Mouse (Mus musculus) limb, embryonic 15.5 days (tissue): ENCODE measurements around the gene Ccdc116. TPM values are rescaled to one million over a fixed set of nuclear protein-coding genes. Genes with fewer than 3 reads are reported as not detected.
"Not testable (repeated sequence)": the region's sequence is repeated elsewhere in the genome, so short reads cannot be mapped to it uniquely, and the experiment has no call there.

Experiments
- ATAC-seq: fragments of 200-750 bp; cut with Nextera tagmentation; 2 replicates; pipeline ENCODE4 v1.8.0; 2017; ENCODE audit warnings: low read depth, moderate TSS enrichment; ENCODE audit not compliant: insufficient number of reproducible peaks, low FRiP score, low TSS enrichment
- H3K27ac ChIP-seq: fragments of 300-500 bp; sonication (generic); 2 replicates; pipeline ENCODE4 v1.5.1; 2015; ENCODE audit warnings: moderate library complexity, mild to moderate bottlenecking, inconsistent platforms
- H3K27me3 ChIP-seq: fragments of 300-500 bp; sonication (generic); 2 replicates; pipeline ENCODE4 v1.6.1; 2015; ENCODE audit warnings: inconsistent platforms
- H3K36me3 ChIP-seq: fragments of 300-500 bp; sonication (generic); 2 replicates; pipeline ENCODE4 v1.6.1; 2015; ENCODE audit warnings: inconsistent platforms
- H3K4me1 ChIP-seq: fragments of 300-500 bp; sonication (generic); 2 replicates; pipeline ENCODE4 v1.6.1; 2015; ENCODE audit warnings: inconsistent platforms
- H3K4me2 ChIP-seq: fragments of 300-500 bp; sonication (generic); 2 replicates; pipeline ENCODE4 v1.6.1; 2015; ENCODE audit warnings: mild to moderate bottlenecking, inconsistent platforms
- H3K4me3 ChIP-seq: fragments of 300-500 bp; sonication (generic); 2 replicates; pipeline ENCODE4 v1.5.1; 2015; ENCODE audit warnings: mild to moderate bottlenecking, inconsistent platforms
- H3K9ac ChIP-seq: fragments of 300-500 bp; sonication (generic); 2 replicates; pipeline ENCODE4 v1.6.1; 2015; ENCODE audit warnings: inconsistent platforms
- H3K9me3 ChIP-seq: fragments of 300-500 bp; sonication (generic); 2 replicates; pipeline ENCODE4 v1.6.1; 2016; ENCODE audit warnings: inconsistent platforms
- WGBS: fragments of 180-500 bp; shearing (Covaris S2); methylation state at CpG from one replicate; pipeline ENCODE4 v1.1.7; 2015; 5-methylcytosine and 5-hydroxymethylcytosine counted together
- polyA plus RNA-seq: library from polyadenylated mRNA; unstranded; fragments of >200 nt; fragmentation: Nextera tagmentation; extraction: Ambion mirVana; gene quantifications from 2 replicates; pipeline ENCODE4 v1.2.1, GENCODE M21; 2015

Gene Ccdc116
- polyA plus RNA-seq, result 0.63 and 0.93 TPM in 2 replicates

DNA sequence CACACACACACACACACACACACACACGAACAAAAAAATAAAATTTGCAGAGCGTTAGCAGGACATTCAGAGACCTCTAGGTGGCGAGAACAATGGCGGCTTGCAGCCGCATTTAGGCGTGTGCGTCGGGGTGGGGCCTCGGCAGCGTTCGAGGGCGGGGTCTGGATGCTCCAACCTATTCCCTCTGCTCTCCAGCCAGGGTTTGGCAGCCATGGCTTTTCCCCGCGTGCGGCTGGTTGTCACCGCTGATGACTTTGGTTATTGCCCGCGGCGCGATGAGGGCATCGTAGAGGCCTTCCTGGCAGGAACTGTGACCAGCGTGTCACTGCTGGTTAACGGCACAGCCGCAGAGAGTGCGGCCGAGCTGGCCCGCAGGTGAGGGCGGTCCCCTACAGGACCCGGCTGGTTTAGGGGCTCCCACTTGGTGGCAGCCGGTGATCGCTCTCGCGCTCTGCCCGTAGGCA is at the start of gene Ccdc116:
TSS of gene Ccdc116 (minus strand) at position 458 of the 464 bp plus-strand sequence.
- Histone ChIP-seq H3K4me3 (peak within 1 kb of the TSS; percentile 60), H3K27me3 (peaks cover 9% of the 10 kb centered on the region), H3K4me2 (peak within 1 kb of the TSS; percentile 99), H3K36me3 (peaks cover 11% of the 10 kb centered on the region), H3K9me3 (no peaks in the 10 kb centered on the region), H3K4me1 (peaks cover 16% of the 10 kb centered on the region), H3K9ac (peak within 1 kb of the TSS; percentile 35; the same call in 1 of the 2 replicates), H3K27ac (no peak within 1 kb of the TSS)
- peak; percentile 80 for ATAC-seq
- under 1% methylated on average over 34 of the region's 34 CpGs for WGBS

DNA sequence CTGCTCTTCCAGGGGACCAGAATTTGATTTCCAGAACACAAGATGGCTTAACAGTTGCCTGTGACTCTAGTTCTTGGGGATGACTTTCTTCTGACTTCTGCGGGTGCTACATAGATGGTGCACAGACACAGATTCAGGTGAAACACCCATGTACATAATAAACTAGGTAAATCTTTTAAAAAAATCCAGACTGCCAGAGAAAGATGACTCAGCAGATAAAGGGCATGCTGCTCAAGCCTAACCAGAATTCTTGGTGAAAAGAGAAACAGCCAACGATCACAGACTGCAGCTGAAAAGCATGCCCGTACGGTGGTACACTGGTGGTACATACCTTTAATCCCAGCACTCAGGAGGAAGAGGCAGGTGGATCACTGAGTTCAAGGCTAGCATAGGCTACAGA is 46.8 kb upstream of the Ccdc116 start:
- H3K4me2 ChIP-seq, result no peak overlapping the region
- no peak overlapping the region for H3K4me3 ChIP-seq
- no peaks in the 10 kb centered on the region for H3K9me3 ChIP-seq
- no peak overlapping the region for H3K9ac ChIP-seq
- H3K27me3 ChIP-seq, result no peaks in the 10 kb centered on the region
- H3K36me3 ChIP-seq, result no peaks in the 10 kb centered on the region; the same call in 1 of the 2 replicates
- 82% methylated on average over 4 of the region's 4 CpGs for WGBS
- no peak overlapping the region for H3K27ac ChIP-seq
- ATAC-seq, result no peak
- H3K4me1 ChIP-seq, result no peaks in the 10 kb centered on the region

DNA sequence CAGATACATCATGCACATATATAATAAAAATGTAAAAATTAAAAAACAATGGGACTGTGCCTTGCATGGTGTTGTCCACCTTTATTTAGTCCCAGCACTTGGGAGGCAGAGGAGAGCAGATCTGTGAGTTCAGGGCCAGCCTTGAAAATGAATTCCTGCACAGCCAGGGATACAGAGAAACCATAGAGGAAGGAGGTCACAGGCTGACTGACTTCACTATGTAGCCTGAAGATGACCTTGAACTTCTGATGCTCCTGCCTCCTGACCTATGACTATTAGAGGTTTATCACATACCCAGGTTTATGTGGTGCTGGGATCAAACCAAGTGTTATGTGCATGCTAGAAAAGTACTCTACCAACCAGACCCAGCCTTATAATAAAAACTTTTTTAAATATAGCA is 38.4 kb upstream of the Ccdc116 start:
- ATAC-seq, result no peak
- H3K4me2 ChIP-seq, result no peak overlapping the region
- H3K36me3 ChIP-seq, result peaks cover 16% of the 10 kb centered on the region
- H3K27me3 ChIP-seq, result no peaks in the 10 kb centered on the region
- H3K9me3 ChIP-seq, result no peaks in the 10 kb centered on the region
- no peak overlapping the region for H3K9ac ChIP-seq
- no peaks in the 10 kb centered on the region for H3K4me1 ChIP-seq
- no peak overlapping the region for H3K27ac ChIP-seq
- H3K4me3 ChIP-seq, result no peak overlapping the region

DNA sequence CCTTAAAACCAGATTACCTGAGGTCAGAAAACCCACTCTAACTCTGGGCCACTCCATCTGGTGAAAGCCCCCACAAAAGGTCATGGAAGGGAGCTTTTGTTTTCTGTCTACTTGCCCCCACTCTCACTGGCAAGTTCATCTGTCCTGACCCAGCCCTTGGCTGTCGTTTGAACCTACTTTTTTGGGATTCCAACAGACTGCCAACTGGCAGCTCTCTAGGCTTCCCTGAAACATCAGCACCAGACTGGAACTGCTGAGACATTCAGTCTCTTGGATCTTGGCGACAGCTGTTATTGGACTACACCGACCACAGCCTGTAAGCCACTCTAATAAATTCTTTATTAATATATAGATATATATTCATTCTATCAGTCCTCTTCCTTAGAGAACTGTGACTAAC is 36.0 kb upstream of the Ccdc116 start:
- Histone ChIP-seq H3K9ac (no peak overlapping the region), H3K36me3 (peaks cover 23% of the 10 kb centered on the region), H3K9me3 (no peaks in the 10 kb centered on the region), H3K4me3 (no peak overlapping the region), H3K4me2 (no peak overlapping the region), H3K27ac (no peak overlapping the region), H3K27me3 (no peaks in the 10 kb centered on the region), H3K4me1 (no peaks in the 10 kb centered on the region)
- no peak for ATAC-seq
- 59% methylated on average over 3 of the region's 3 CpGs for WGBS

DNA sequence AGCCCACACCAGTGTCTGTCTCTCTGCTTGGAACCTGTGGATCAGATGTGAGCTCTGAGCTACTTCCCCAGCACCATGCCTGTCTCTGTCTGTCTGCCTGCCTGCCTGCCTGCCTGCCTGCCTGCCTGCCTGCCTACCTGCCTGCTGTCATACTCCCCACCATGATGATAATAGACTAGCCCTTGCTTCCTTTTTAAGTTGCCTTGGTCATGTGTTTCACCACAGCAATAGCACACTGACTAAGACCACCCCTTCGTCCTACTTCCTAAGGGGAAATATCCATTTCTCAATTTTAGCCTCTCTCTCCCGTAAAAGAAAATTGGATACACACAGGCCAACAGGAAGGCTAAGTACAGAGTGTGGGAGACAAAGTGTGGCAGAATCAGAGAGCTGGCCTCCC is 35.1 kb upstream of the Ccdc116 start:
- no peaks in the 10 kb centered on the region for H3K4me1 ChIP-seq
- H3K9ac ChIP-seq, result no peak overlapping the region
- peaks cover 28% of the 10 kb centered on the region for H3K36me3 ChIP-seq
- ATAC-seq, result no peak
- H3K4me3 ChIP-seq, result no peak overlapping the region
- H3K9me3 ChIP-seq, result no peaks in the 10 kb centered on the region
- H3K27ac ChIP-seq, result no peak overlapping the region
- no peak overlapping the region for H3K4me2 ChIP-seq
- WGBS, result 63% methylated on average over 2 of the region's 2 CpGs
- H3K27me3 ChIP-seq, result no peaks in the 10 kb centered on the region

DNA sequence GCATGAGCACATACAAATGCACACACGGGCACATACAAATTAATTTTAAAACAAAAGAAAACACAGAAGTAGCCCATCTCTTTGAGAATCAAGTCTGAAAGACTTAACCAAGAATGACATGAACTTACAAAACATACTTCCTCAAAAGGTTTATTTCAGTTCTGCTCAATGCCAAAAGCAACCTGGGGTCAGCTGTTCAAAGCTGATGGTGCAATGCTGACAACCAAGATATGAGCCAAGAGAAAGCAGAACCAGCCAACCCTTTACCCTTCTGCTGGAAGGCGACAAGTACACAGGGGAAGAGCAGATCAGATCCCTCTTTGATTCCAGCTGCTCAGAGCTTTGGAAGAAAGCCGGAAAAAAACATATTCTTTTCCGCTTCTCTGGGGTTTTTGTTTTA is 34.4 kb upstream of the Ccdc116 start:
- no peak overlapping the region for H3K9ac ChIP-seq
- no peak overlapping the region for H3K4me2 ChIP-seq
- H3K4me1 ChIP-seq, result no peaks in the 10 kb centered on the region
- no peak overlapping the region for H3K27ac ChIP-seq
- H3K27me3 ChIP-seq, result no peaks in the 10 kb centered on the region
- no peak overlapping the region for H3K4me3 ChIP-seq
- no peak for ATAC-seq
- H3K36me3 ChIP-seq, result peaks cover 24% of the 10 kb centered on the region
- H3K9me3 ChIP-seq, result no peaks in the 10 kb centered on the region
- 78% methylated on average over 4 of the region's 4 CpGs for WGBS

DNA sequence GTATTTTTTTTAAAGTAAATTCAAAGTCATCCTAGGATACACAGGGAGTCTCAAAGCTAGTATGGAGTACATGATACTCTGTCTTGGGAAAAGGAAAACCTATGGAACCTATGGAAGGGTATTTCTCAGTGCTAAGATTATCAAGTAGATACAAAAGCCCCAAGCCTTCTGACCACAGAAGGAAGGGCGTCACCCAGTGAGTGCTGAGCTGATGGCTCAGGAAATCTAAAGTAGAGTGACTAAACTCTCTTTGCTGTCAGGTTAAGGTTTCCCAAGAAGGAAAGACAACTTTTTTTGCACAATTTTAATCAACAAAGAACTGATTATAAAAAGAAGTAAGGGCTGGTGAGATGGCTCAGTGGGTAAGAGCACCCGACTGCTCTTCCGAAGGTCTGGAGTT is 32.7 kb upstream of the Ccdc116 start:
- 92% methylated on average over 3 of the region's 3 CpGs for WGBS
- Histone ChIP-seq H3K27me3 (no peaks in the 10 kb centered on the region), H3K4me2 (no peak overlapping the region), H3K36me3 (peaks cover 24% of the 10 kb centered on the region), H3K9ac (no peak overlapping the region), H3K27ac (no peak overlapping the region), H3K9me3 (no peaks in the 10 kb centered on the region), H3K4me3 (no peak overlapping the region), H3K4me1 (no peaks in the 10 kb centered on the region)
- ATAC-seq, result no peak

DNA sequence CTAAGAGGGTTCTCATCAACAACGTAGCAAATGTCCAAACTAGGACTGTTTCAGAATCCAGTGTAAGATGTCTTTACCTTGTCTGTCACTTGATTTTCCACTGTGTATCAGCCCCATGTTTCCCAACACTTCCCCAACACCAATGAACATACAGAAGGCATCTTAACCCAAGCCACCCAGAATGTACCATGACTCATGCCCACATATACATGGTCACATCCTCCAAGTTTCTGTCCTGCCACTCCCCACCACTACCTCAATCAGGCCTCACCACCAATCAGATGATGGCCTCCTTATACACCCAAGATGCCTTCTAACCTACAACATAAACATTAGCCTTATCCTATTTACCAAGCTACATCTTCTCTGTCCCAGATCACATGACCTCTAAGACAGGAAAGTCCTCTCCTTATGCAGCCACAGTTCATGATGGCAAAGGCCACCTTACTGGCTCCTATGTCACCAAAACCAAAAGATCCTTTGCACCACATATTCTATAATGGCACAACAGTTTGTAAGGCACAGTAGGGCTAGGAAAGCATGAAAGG is 30.7 kb upstream of the Ccdc116 start:
- Histone ChIP-seq H3K9ac (no peak overlapping the region), H3K27ac (no peak overlapping the region), H3K9me3 (no peaks in the 10 kb centered on the region), H3K36me3 (peaks cover 34% of the 10 kb centered on the region), H3K4me3 (no peak overlapping the region), H3K4me1 (no peaks in the 10 kb centered on the region), H3K4me2 (no peak overlapping the region), H3K27me3 (no peaks in the 10 kb centered on the region)
- WGBS, result 88% methylated on average over 1 of the region's 1 CpGs
- no peak for ATAC-seq

DNA sequence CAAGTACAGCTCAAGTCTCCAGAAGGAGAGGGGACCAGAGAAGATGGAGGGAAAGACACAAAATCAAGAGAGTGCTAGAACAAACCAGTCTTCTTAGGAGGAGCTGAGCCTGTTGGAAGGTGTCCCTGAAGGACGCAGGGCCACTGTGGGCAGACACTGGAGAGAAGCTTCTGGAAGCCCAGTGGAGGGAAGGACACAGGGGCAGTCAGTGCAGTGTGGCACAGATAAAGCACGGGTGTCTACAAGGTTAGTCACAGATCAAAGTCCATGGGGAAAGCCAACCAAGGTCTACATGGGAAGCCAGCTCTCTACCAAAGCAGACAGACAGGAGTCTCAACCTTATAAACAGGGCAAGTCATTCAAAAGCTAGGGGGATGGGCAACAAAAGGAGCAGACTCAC is 28.7 kb upstream of the Ccdc116 start:
- H3K4me1 ChIP-seq, result no peaks in the 10 kb centered on the region
- WGBS, result 77% methylated on average over 2 of the region's 2 CpGs
- H3K4me2 ChIP-seq, result no peak overlapping the region
- H3K4me3 ChIP-seq, result no peak overlapping the region
- H3K9ac ChIP-seq, result no peak overlapping the region
- no peaks in the 10 kb centered on the region for H3K27me3 ChIP-seq
- no peak for ATAC-seq
- no peak overlapping the region for H3K27ac ChIP-seq
- H3K9me3 ChIP-seq, result no peaks in the 10 kb centered on the region
- peaks cover 51% of the 10 kb centered on the region for H3K36me3 ChIP-seq

DNA sequence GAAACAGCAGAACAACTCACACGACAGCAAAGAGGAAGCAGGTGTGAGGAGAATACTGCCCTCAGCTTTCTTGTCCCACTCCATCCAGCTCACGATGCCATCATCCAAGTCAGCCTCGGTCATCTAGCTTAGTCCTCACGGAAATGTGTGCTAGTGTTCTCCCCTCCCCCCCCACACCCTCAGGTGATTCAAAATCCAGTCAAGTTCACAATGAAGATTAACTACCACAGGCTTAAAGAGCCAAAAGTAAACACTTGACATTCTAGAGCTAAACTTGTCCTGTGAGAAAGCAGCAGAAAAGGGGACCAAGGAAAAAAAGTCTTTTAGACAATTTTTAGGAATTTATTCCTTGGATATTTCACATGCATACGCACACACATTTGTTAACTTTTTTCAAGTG is 21.0 kb upstream of the Ccdc116 start:
- Histone ChIP-seq H3K4me2 (no peak overlapping the region), H3K27me3 (no peaks in the 10 kb centered on the region), H3K36me3 (peaks cover 58% of the 10 kb centered on the region), H3K9me3 (no peaks in the 10 kb centered on the region), H3K27ac (no peak overlapping the region), H3K4me1 (no peaks in the 10 kb centered on the region), H3K4me3 (no peak overlapping the region), H3K9ac (no peak overlapping the region)
- no peak for ATAC-seq
- WGBS, result 81% methylated on average over 5 of the region's 5 CpGs

DNA sequence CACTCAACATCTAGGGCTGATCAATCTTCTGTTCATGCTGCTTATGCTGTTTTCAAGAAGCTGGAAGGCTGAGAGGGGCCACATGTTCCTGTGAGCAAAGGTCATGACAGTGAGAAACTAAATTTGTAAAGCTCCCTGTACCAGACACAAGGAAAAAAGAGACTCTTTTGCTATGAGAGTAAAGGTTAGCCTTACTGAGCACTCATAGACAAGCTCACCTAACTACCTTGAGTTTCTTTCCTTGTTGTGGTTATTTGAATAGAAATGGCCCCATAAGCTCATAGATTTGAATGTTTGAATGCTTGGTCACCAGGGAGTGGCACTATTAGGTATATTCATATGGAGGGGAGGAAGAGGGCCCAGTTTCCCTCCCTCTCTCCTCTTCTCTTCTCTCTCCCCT is 20.1 kb upstream of the Ccdc116 start:
- Histone ChIP-seq H3K36me3 (peaks cover 50% of the 10 kb centered on the region), H3K4me2 (no peak overlapping the region), H3K4me1 (no peaks in the 10 kb centered on the region), H3K9me3 (no peaks in the 10 kb centered on the region), H3K27me3 (no peaks in the 10 kb centered on the region), H3K9ac (no peak overlapping the region), H3K4me3 (no peak overlapping the region), H3K27ac (no peak overlapping the region)
- ATAC-seq, result no peak

DNA sequence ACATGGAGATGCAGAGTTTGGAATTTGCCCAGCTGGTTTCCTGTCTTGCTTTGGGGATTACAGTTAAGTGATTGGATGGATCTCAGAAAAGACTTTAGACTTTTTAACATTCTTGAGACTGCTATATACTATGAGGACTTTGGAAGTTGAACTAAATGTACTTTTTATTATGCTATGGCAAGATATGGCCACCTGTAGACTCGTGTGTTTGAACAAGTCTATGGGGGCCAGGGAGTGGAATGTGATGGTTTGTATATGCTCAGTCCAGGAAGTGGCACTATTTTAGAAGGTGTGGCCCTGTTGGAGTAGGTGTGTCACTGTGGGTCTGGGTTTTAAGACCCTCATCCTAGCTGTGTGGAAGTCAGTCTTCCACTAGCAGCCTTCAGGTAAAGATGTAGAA is 18.4 kb upstream of the Ccdc116 start:
- H3K4me2 ChIP-seq, H3K4me3 ChIP-seq, H3K9me3 ChIP-seq, H3K9ac ChIP-seq, H3K4me1 ChIP-seq, H3K27me3 ChIP-seq, H3K27ac ChIP-seq, ATAC-seq: not testable (repeated sequence)
- 84% methylated on average over 1 of the region's 1 CpGs for WGBS
- H3K36me3 ChIP-seq, result peaks cover 38% of the 10 kb centered on the region

DNA sequence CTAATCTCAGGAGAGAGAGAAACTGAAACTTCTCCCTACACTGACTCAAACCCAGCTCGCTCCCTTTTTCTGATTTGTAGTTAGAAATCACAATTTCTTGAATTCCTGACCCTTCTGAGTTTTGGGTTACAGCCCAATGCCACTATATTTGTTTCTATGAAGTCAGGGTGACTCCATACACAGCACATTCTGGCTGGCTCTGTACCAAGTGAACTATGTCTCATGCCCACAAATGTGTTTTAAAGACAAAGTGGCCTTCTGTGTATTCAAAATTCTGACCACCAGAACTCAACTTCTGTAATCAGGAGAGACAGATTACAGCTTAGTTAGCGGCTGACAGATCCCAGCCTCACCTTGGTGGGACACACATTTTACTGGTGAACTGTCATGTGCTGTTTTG is 7.3 kb upstream of the Ccdc116 start:
- WGBS, result 91% methylated on average over 2 of the region's 2 CpGs
- no peaks in the 10 kb centered on the region for H3K27me3 ChIP-seq
- no peaks in the 10 kb centered on the region for H3K9me3 ChIP-seq
- no peak overlapping the region for H3K4me2 ChIP-seq
- H3K4me1 ChIP-seq, result no peaks in the 10 kb centered on the region
- ATAC-seq, result no peak
- peaks cover 75% of the 10 kb centered on the region for H3K36me3 ChIP-seq
- no peak overlapping the region for H3K9ac ChIP-seq
- H3K27ac ChIP-seq, result no peak overlapping the region
- no peak overlapping the region for H3K4me3 ChIP-seq
